Mouse (Mus musculus) olfactory bulb, adult 2 months (tissue): Measurements from ENCODE around the gene Enc1. TPM values are rescaled to one million over a fixed set of nuclear protein-coding genes. Genes with fewer than 3 reads are reported as not detected.

ENCODE experiments used
- H3K27ac ChIP-seq: fragments of 200-500 bp; 2 replicates; pipeline ENCODE4 v1.5.1; 2012; ENCODE audit warnings: low read depth, low read length; ENCODE audit not compliant: insufficient read depth
- H3K4me1 ChIP-seq: fragments of 200-500 bp; 2 replicates; pipeline ENCODE4 v1.6.1; 2012; ENCODE audit warnings: low read length; ENCODE audit not compliant: control insufficient read depth, insufficient read depth
- H3K4me3 ChIP-seq: fragments of 200-500 bp; 2 replicates; pipeline ENCODE4 v1.5.1; 2012; ENCODE audit warnings: mild to moderate bottlenecking, low read depth, low read length, moderate library complexity; ENCODE audit not compliant: insufficient read depth
- CTCF ChIP-seq: fragments of 200-500 bp; IDR thresholded peaks from 2 replicates; pipeline ENCODE4 v1.5.1; 2012; ENCODE audit warnings: low read depth, mild to moderate bottlenecking, low read length, moderate library complexity; ENCODE audit not compliant: insufficient read depth
- POLR2A ChIP-seq: fragments of 200-500 bp; IDR thresholded peaks from 2 replicates; pipeline ENCODE4 v1.6.1; 2012; ENCODE audit warnings: mild to moderate bottlenecking, low read depth, low read length, moderate library complexity; ENCODE audit not compliant: insufficient read depth
- WGBS: fragments of 180-500 bp; shearing (Covaris S2); methylation state at CpG from one replicate; pipeline ENCODE4 v1.1.7; 2018; 5-methylcytosine and 5-hydroxymethylcytosine counted together
- polyA plus RNA-seq: library from polyadenylated mRNA; stranded (reverse); fragments of >200 nt; gene quantifications from 2 replicates; pipeline ENCODE4 v1.2.4, GENCODE M21; 2012; ENCODE audit warnings: low replicate concordance; ENCODE audit not compliant: missing spikeins, insufficient read depth, insufficient read length

Gene Enc1
- polyA plus RNA-seq, 1 experiment = not detected

- TF ChIP-seq CTCF = no peak
- no peak for TF ChIP-seq POLR2A
- no peak overlapping the region for H3K4me3 ChIP-seq
- 76% methylated on average over 2 of the region's 2 CpGs for WGBS
Observed at GRCm38 (mm10) chr13:97270723-97271122, 29.8 kb downstream of the Enc1 start.

GRCm38 (mm10) chr13:97271641-97272040 is 30.7 kb downstream of the Enc1 start:
- WGBS = 73% methylated on average over 6 of the region's 6 CpGs
- Histone ChIP-seq H3K4me1 (no peaks in the 10 kb centered on the region), H3K4me3 (no peak overlapping the region), H3K27ac (no peak overlapping the region)
- TF ChIP-seq CTCF (no peak), POLR2A (no peak)

More at GRCm38 (mm10) chr13:97270723-97271122, 29.8 kb downstream of the Enc1 start:
- Histone ChIP-seq H3K4me1 (no peaks in the 10 kb centered on the region), H3K27ac (no peak overlapping the region)

GRCm38 (mm10) chr13:97274757-97275156 is 33.9 kb downstream of the Enc1 start:
- no peaks in the 10 kb centered on the region for H3K4me1 ChIP-seq
- no peak overlapping the region for H3K4me3 ChIP-seq
- TF ChIP-seq POLR2A (no peak), CTCF (no peak)
- 91% methylated on average over 3 of the region's 3 CpGs for WGBS
- no peak overlapping the region for H3K27ac ChIP-seq

- no peak overlapping the region for H3K27ac ChIP-seq
- H3K4me3 ChIP-seq = no peak overlapping the region
- 86% methylated on average over 10 of the region's 10 CpGs for WGBS
- no peaks in the 10 kb centered on the region for H3K4me1 ChIP-seq
- TF ChIP-seq POLR2A (no peak), CTCF (no peak)
Observed at GRCm38 (mm10) chr13:97275482-97275881, 34.6 kb downstream of the Enc1 start.

- H3K4me3 ChIP-seq = no peak overlapping the region
- 0 out of 2 replicates have a peak, but pooled peaks cover 3% of the 10 kb centered on the region for H3K4me1 ChIP-seq
- WGBS = 49% methylated on average over 26 of the region's 26 CpGs
- TF ChIP-seq POLR2A (no peak), CTCF (no peak)
- no peak overlapping the region for H3K27ac ChIP-seq
Observed at GRCm38 (mm10) chr13:97282051-97282910, 41.4 kb downstream of the Enc1 start.

- H3K27ac ChIP-seq = no peak overlapping the region
- 0 out of 2 replicates have a peak, but pooled peaks cover 3% of the 10 kb centered on the region for H3K4me1 ChIP-seq
- H3K4me3 ChIP-seq = no peak overlapping the region
- no peak for TF ChIP-seq POLR2A
- no peak for TF ChIP-seq CTCF
- WGBS = 55% methylated on average over 9 of the region's 9 CpGs
Observed at GRCm38 (mm10) chr13:97282911-97283281, 42.0 kb downstream of the Enc1 start.

GRCm38 (mm10) chr13:97287046-97287445 is 46.1 kb downstream of the Enc1 start:
- WGBS = 94% methylated on average over 3 of the region's 3 CpGs
- no peak for TF ChIP-seq CTCF
- TF ChIP-seq POLR2A = no peak
- no peak overlapping the region for H3K4me3 ChIP-seq
- 0 out of 2 replicates have a peak, but pooled peaks cover 2% of the 10 kb centered on the region for H3K4me1 ChIP-seq
- H3K27ac ChIP-seq = no peak overlapping the region

GRCm38 (mm10) chr13:97290747-97291146 is 49.8 kb downstream of the Enc1 start:
- no peak overlapping the region for H3K27ac ChIP-seq
- H3K4me3 ChIP-seq = no peak overlapping the region
- H3K4me1 ChIP-seq = no peaks in the 10 kb centered on the region
- 83% methylated on average over 3 of the region's 3 CpGs for WGBS
- no peak for TF ChIP-seq CTCF
- TF ChIP-seq POLR2A = no peak

GRCm38 (mm10) chr13:97291354-97291753 is 50.4 kb downstream of the Enc1 start:
- 90% methylated on average over 17 of the region's 17 CpGs for WGBS
- TF ChIP-seq CTCF (no peak), POLR2A (no peak)
- H3K27ac ChIP-seq = no peak overlapping the region
- H3K4me1 ChIP-seq = no peaks in the 10 kb centered on the region
- H3K4me3 ChIP-seq = no peak overlapping the region
